Mouse (Mus musculus) heart, embryonic 15.5 days (tissue): ENCODE measurements at regions not wholly inside any gene's neighbourhood (a gene's known extent, or its start where the extent isn't known, plus 50 kb on each side); places are given as distances from the start of the nearest gene placed in this dataset.

Experiments
- ATAC-seq: fragments of 200-750 bp; cut with Nextera tagmentation; replicated peaks from 2 replicates; pipeline ENCODE4 v1.8.0; 2017; ENCODE audit warnings: low read depth, moderate TSS enrichment; ENCODE audit not compliant: insufficient number of reproducible peaks, insufficient read depth, low FRiP score
- H3K27ac ChIP-seq: fragments of 300-500 bp; sonication (generic); 2 replicates; pipeline ENCODE4 v1.5.1; 2015; ENCODE audit warnings: mild to moderate bottlenecking, inconsistent platforms
- H3K27me3 ChIP-seq: fragments of 300-500 bp; sonication (generic); 2 replicates; pipeline ENCODE4 v1.6.1; 2015; ENCODE audit warnings: inconsistent platforms
- H3K36me3 ChIP-seq: fragments of 300-500 bp; sonication (generic); 2 replicates; pipeline ENCODE4 v1.6.1; 2015; ENCODE audit warnings: mild to moderate bottlenecking, inconsistent platforms
- H3K4me1 ChIP-seq: fragments of 300-500 bp; sonication (generic); replicated peaks from 2 replicates; pipeline ENCODE4 v1.6.1; 2015; ENCODE audit warnings: inconsistent platforms
- H3K4me2 ChIP-seq: fragments of 300-500 bp; sonication (generic); 2 replicates; pipeline ENCODE4 v1.6.1; 2015; ENCODE audit warnings: inconsistent platforms, mild to moderate bottlenecking, moderate library complexity
- H3K4me3 ChIP-seq: fragments of 300-500 bp; sonication (generic); 2 replicates; pipeline ENCODE4 v1.5.1; 2015; ENCODE audit warnings: mild to moderate bottlenecking, inconsistent platforms
- H3K9ac ChIP-seq: fragments of 300-500 bp; sonication (generic); 2 replicates; pipeline ENCODE4 v1.6.1; 2015; ENCODE audit warnings: mild to moderate bottlenecking, inconsistent platforms
- H3K9me3 ChIP-seq: fragments of 300-500 bp; sonication (generic); replicated peaks from 2 replicates; pipeline ENCODE4 v1.6.1; 2016; ENCODE audit warnings: inconsistent platforms
- WGBS: fragments of 180-500 bp; shearing (Covaris S2); methylation state at CpG from one replicate; pipeline ENCODE4 v1.1.7; 2015; ENCODE audit warnings: mixed read lengths; 5-methylcytosine and 5-hydroxymethylcytosine counted together

GRCm38 (mm10) chr11:48097455-48097854, 108.7 kb upstream of the Sgcd start:
- H3K27me3 ChIP-seq: no peaks in the 10 kb centered on the region
- 89% methylated on average over 6 of the region's 6 CpGs for WGBS
- no peak overlapping the region for H3K4me3 ChIP-seq
- no peaks in the 10 kb centered on the region for H3K36me3 ChIP-seq
- H3K9me3 ChIP-seq: no peaks in the 10 kb centered on the region
- H3K9ac ChIP-seq: no peak overlapping the region
- H3K4me2 ChIP-seq: no peak overlapping the region
- H3K4me1 ChIP-seq: no peaks in the 10 kb centered on the region
- ATAC-seq: no peak
- H3K27ac ChIP-seq: no peak overlapping the region

- no peak overlapping the region for H3K4me2 ChIP-seq
- no peak overlapping the region for H3K9ac ChIP-seq
- H3K4me3 ChIP-seq: no peak overlapping the region
- no peak for ATAC-seq
- H3K36me3 ChIP-seq: no peaks in the 10 kb centered on the region
- 48% methylated on average over 3 of the region's 3 CpGs for WGBS
- H3K9me3 ChIP-seq: no peaks in the 10 kb centered on the region
- H3K4me1 ChIP-seq: no peaks in the 10 kb centered on the region
- no peak overlapping the region for H3K27ac ChIP-seq
- H3K27me3 ChIP-seq: no peaks in the 10 kb centered on the region
Observed at GRCm38 (mm10) chr11:48067072-48067471, 78.3 kb upstream of the Sgcd start.

- H3K9ac ChIP-seq: no peak overlapping the region
- H3K4me3 ChIP-seq: no peak overlapping the region
- 65% methylated on average over 9 of the region's 9 CpGs for WGBS
- no peaks in the 10 kb centered on the region for H3K36me3 ChIP-seq
- H3K4me2 ChIP-seq: no peak overlapping the region
- no peaks in the 10 kb centered on the region for H3K9me3 ChIP-seq
- H3K27me3 ChIP-seq: no peaks in the 10 kb centered on the region
- no peak for ATAC-seq
- no peaks in the 10 kb centered on the region for H3K4me1 ChIP-seq
- H3K27ac ChIP-seq: no peak overlapping the region
Observed at GRCm38 (mm10) chr11:48063719-48064118, 75.0 kb upstream of the Sgcd start.

GRCm38 (mm10) chr11:48061501-48061900, 72.7 kb upstream of the Sgcd start:
- Histone ChIP-seq H3K36me3 (no peaks in the 10 kb centered on the region), H3K9ac (no peak overlapping the region), H3K27me3 (no peaks in the 10 kb centered on the region), H3K9me3 (no peaks in the 10 kb centered on the region), H3K4me3 (no peak overlapping the region), H3K4me1 (no peaks in the 10 kb centered on the region), H3K27ac (no peak overlapping the region), H3K4me2 (no peak overlapping the region)
- no peak for ATAC-seq

- Histone ChIP-seq H3K4me2 (no peak overlapping the region), H3K9ac (no peak overlapping the region), H3K27me3 (no peaks in the 10 kb centered on the region), H3K36me3 (no peaks in the 10 kb centered on the region), H3K27ac (no peak overlapping the region), H3K4me1 (no peaks in the 10 kb centered on the region), H3K4me3 (no peak overlapping the region), H3K9me3 (no peaks in the 10 kb centered on the region)
- WGBS: 57% methylated on average over 3 of the region's 3 CpGs
- no peak for ATAC-seq
Observed at GRCm38 (mm10) chr11:48051156-48051866, 62.5 kb upstream of the Sgcd start.

GRCm38 (mm10) chr11:48048311-48048710, 59.5 kb upstream of the Sgcd start:
- Histone ChIP-seq H3K9me3 (no peaks in the 10 kb centered on the region), H3K4me2 (no peak overlapping the region)
- 69% methylated on average over 1 of the region's 1 CpGs for WGBS

More at GRCm38 (mm10) chr11:48048311-48048710, 59.5 kb upstream of the Sgcd start:
- H3K4me1 ChIP-seq: no peaks in the 10 kb centered on the region
- H3K9ac ChIP-seq: no peak overlapping the region
- no peaks in the 10 kb centered on the region for H3K36me3 ChIP-seq
- ATAC-seq: no peak
- H3K4me3 ChIP-seq: no peak overlapping the region
- no peaks in the 10 kb centered on the region for H3K27me3 ChIP-seq
- H3K27ac ChIP-seq: no peak overlapping the region
